Mouse (Mus musculus): ENCODE measurements around the gene Syt2. TPM values are rescaled to one million over a fixed set of nuclear protein-coding genes. Genes with fewer than 3 reads are reported as not detected.
A peak's percentile ranks its signal among the peaks of the same experiment; 100 is the strongest.

Gene Syt2
- polyA plus RNA-seq, 1 experiment from 2014 or later: 1.0 TPM

DNA sequence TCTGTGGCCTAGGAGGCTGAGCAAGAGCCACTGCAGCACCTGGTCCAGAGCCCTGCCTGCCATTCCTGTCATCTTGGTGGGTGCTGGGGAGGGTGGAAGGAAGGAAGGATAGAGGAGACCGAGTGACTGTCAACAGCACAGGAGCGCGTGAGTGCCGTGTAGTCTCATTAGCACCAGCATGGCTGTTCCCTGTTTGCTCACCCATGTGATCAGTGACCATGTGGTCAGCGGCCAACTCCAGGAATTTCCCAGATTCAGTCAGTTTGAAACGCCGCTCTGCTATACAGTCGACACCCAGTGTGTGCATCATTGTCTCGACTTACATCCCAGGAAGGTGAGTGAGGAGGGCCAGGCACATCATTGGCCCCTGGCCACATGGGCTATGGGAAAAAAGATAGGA is 91.0 kb downstream of the Syt2 start:
- Histone ChIP-seq H3K4me3 (ENCODE audit: low read depth, low read length) (no peak overlapping the region), H3K9me3 (ENCODE audit: low read depth, low read length) (no peaks in the 10 kb centered on the region), H3K36me3 (ENCODE audit: insufficient read depth) (no peaks in the 10 kb centered on the region), H3K4me1 (ENCODE audit: insufficient read depth) (peaks cover 6% of the 10 kb centered on the region; the same call in 1 of the 2 replicates), H3K27ac (ENCODE audit: low read depth) (no peak overlapping the region), H3K9ac (no peak overlapping the region), H3K27me3 (ENCODE audit: insufficient read depth, low read length) (no peaks in the 10 kb centered on the region), H3K4me2 (no peak overlapping the region)
- 54% methylated on average over 9 of the region's 9 CpGs for WGBS
- ATAC-seq (ENCODE audit: insufficient read depth) (no peak), DNase-seq (no peak)
- no peak for TF ChIP-seq CTCF (IDR thresholded peaks at IDR 0.05; ENCODE audit: low read depth)

GRCm38 (mm10) chr1:134741433-134741832 is 95.0 kb downstream of the Syt2 start:
- 70% methylated on average over 6 of the region's 6 CpGs for WGBS
- DNase-seq: peak; percentile 66
- no peaks in the 10 kb centered on the region for H3K27me3 ChIP-seq (ENCODE audit: insufficient read depth, low read length)
- H3K4me2 ChIP-seq: no peak overlapping the region
- TF ChIP-seq CTCF (IDR thresholded peaks at IDR 0.05; ENCODE audit: low read depth): peak; percentile 75
- H3K4me3 ChIP-seq (ENCODE audit: low read depth, low read length): no peak overlapping the region
- no peak overlapping the region for H3K9ac ChIP-seq
- no peaks in the 10 kb centered on the region for H3K36me3 ChIP-seq (ENCODE audit: insufficient read depth)
- peaks cover 10% of the 10 kb centered on the region; the same call in 1 of the 2 replicates for H3K4me1 ChIP-seq (ENCODE audit: insufficient read depth)
- ATAC-seq (ENCODE audit: insufficient read depth): no peak
- H3K9me3 ChIP-seq (ENCODE audit: low read depth, low read length): no peaks in the 10 kb centered on the region
- H3K27ac ChIP-seq (ENCODE audit: low read depth): no peak overlapping the region

DNA sequence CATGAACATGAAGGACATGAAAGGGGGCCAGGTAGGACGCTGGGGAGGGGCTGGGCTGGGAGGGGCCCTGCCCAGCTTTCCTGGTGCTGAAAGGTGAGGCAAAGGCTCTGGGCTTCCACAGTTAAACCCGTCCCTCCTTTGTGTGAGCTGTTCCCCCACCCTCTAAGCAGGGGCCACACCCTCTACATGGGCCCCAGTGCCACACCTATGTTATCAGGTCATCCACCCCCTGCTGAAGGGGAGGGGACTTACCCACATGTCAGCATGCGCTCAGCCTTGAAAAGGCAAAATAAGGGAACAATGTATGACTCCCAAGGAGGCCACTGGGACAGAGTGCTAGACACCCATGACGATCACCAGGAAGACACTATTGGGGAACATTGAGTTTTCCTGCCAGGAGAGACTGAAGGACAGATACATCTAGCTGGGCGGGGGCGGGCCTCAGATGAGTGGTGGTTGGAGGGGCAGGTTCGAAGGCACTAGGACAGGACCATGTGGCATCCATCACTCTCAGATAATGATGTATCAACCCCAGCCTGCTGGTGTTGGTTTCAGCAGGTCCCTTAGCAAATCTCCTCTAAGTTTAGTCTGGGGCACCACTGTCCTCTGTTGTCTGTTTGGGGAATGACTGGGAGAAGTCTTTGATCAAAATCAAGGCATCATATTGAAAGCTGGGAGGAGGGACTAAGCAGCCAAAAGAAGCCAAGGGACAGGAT is 95.6 kb downstream of the Syt2 start:
- DNase-seq (peak; percentile 88), ATAC-seq (ENCODE audit: insufficient read depth) (peak; percentile 94)
- no peaks in the 10 kb centered on the region for H3K36me3 ChIP-seq (ENCODE audit: insufficient read depth)
- peak; percentile 32; the same call in 1 of the 2 replicates for TF ChIP-seq CTCF (IDR thresholded peaks at IDR 0.05; ENCODE audit: low read depth)
- 33% methylated on average over 7 of the region's 7 CpGs for WGBS
- H3K4me1 ChIP-seq (ENCODE audit: insufficient read depth): peaks cover 10% of the 10 kb centered on the region
- no peaks in the 10 kb centered on the region for H3K27me3 ChIP-seq (ENCODE audit: insufficient read depth, low read length)
- 0 out of 2 replicates have a peak overlapping the region, but pooled peaks have one; percentile 24 for H3K27ac ChIP-seq (ENCODE audit: low read depth)
- H3K9ac ChIP-seq: no peak overlapping the region
- H3K4me3 ChIP-seq (ENCODE audit: low read depth, low read length): no peak overlapping the region
- H3K9me3 ChIP-seq (ENCODE audit: low read depth, low read length): no peaks in the 10 kb centered on the region
- H3K4me2 ChIP-seq: no peak overlapping the region

GRCm38 (mm10) chr1:134745648-134746047 is 99.2 kb downstream of the Syt2 start:
- Histone ChIP-seq H3K4me2 (no peak overlapping the region), H3K27me3 (ENCODE audit: insufficient read depth, low read length) (no peaks in the 10 kb centered on the region), H3K4me1 (ENCODE audit: insufficient read depth) (peaks cover 21% of the 10 kb centered on the region), H3K27ac (ENCODE audit: low read depth) (no peak overlapping the region), H3K4me3 (ENCODE audit: low read depth, low read length) (no peak overlapping the region), H3K9ac (no peak overlapping the region), H3K36me3 (ENCODE audit: insufficient read depth) (no peaks in the 10 kb centered on the region), H3K9me3 (ENCODE audit: low read depth, low read length) (no peaks in the 10 kb centered on the region)
- DNase-seq (peak; percentile 61), ATAC-seq (ENCODE audit: insufficient read depth) (no peak)
- peak; percentile 62 for TF ChIP-seq CTCF (IDR thresholded peaks at IDR 0.05; ENCODE audit: low read depth)
- 45% methylated on average over 5 of the region's 6 CpGs for WGBS

GRCm38 (mm10) chr1:134747236-134748174 is 101.0 kb downstream of the Syt2 start:
- Histone ChIP-seq H3K4me1 (ENCODE audit: insufficient read depth) (peaks cover 16% of the 10 kb centered on the region; the same call in 1 of the 2 replicates), H3K27me3 (ENCODE audit: insufficient read depth, low read length) (no peaks in the 10 kb centered on the region), H3K36me3 (ENCODE audit: insufficient read depth) (no peaks in the 10 kb centered on the region), H3K4me3 (ENCODE audit: low read depth, low read length) (no peak overlapping the region), H3K9me3 (ENCODE audit: low read depth, low read length) (no peaks in the 10 kb centered on the region), H3K9ac (no peak overlapping the region), H3K4me2 (peak overlapping the region; percentile 29; the same call in 1 of the 2 replicates), H3K27ac (ENCODE audit: low read depth) (no peak overlapping the region)
- ATAC-seq (ENCODE audit: insufficient read depth) (no peak), DNase-seq (peak; percentile 64)
- WGBS: 23% methylated on average over 23 of the region's 23 CpGs
- no peak for TF ChIP-seq CTCF (IDR thresholded peaks at IDR 0.05; ENCODE audit: low read depth)

- Histone ChIP-seq H3K4me3 (ENCODE audit: low read depth, low read length) (no peak overlapping the region), H3K9me3 (ENCODE audit: low read depth, low read length) (no peaks in the 10 kb centered on the region), H3K27me3 (ENCODE audit: insufficient read depth, low read length) (no peaks in the 10 kb centered on the region), H3K27ac (ENCODE audit: low read depth) (no peak overlapping the region), H3K4me2 (no peak overlapping the region), H3K4me1 (ENCODE audit: insufficient read depth) (peaks cover 33% of the 10 kb centered on the region), H3K36me3 (ENCODE audit: insufficient read depth) (peaks cover under 1% of the 10 kb centered on the region; the same call in 1 of the 2 replicates), H3K9ac (no peak overlapping the region)
- 61% methylated on average over 7 of the region's 7 CpGs for WGBS
- DNase-seq (peak; percentile 87), ATAC-seq (ENCODE audit: insufficient read depth) (peak; percentile 40; the same call in 1 of the 2 replicates)
- no peak for TF ChIP-seq CTCF (IDR thresholded peaks at IDR 0.05; ENCODE audit: low read depth)
Observed at GRCm38 (mm10) chr1:134749889-134750288, 103.4 kb downstream of the Syt2 start.

DNA sequence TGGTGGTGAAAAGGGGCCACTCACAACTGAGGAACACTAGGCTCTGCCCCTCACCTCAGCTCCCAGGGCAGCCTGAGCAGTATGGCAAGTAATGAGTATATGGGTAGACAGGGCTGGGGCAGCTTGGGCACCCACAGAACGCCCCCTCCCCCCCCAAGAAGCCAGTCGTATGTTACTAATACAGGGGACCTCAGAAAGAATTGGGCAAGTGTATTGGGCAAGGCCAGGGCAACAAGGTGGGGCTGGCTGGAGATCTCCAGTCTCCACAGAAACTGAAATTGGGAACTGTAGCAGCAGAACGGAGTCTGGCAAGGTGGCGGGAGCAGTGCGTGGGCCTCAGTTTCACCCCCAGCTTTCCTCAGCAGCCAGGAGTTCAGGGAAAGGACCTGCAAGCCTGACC is 106.0 kb downstream of the Syt2 start:
- WGBS: 73% methylated on average over 5 of the region's 5 CpGs
- Histone ChIP-seq H3K27me3 (ENCODE audit: insufficient read depth, low read length) (no peaks in the 10 kb centered on the region), H3K9me3 (ENCODE audit: low read depth, low read length) (no peaks in the 10 kb centered on the region), H3K4me2 (no peak overlapping the region), H3K36me3 (ENCODE audit: insufficient read depth) (peaks cover 3% of the 10 kb centered on the region; the same call in 1 of the 2 replicates), H3K4me1 (ENCODE audit: insufficient read depth) (peaks cover 42% of the 10 kb centered on the region), H3K27ac (ENCODE audit: low read depth) (no peak overlapping the region), H3K4me3 (ENCODE audit: low read depth, low read length) (no peak overlapping the region), H3K9ac (no peak overlapping the region)
- TF ChIP-seq CTCF (IDR thresholded peaks at IDR 0.05; ENCODE audit: low read depth): no peak
- ATAC-seq (ENCODE audit: insufficient read depth) (no peak), DNase-seq (no peak)
